Mouse (Mus musculus): ENCODE data around the gene Chga. TPM values are rescaled to one million over a fixed set of nuclear protein-coding genes. Genes with fewer than 3 reads are reported as not detected.

Gene Chga
- polyA plus RNA-seq, 1 experiment from 2014 or later = 109 TPM

DNA sequence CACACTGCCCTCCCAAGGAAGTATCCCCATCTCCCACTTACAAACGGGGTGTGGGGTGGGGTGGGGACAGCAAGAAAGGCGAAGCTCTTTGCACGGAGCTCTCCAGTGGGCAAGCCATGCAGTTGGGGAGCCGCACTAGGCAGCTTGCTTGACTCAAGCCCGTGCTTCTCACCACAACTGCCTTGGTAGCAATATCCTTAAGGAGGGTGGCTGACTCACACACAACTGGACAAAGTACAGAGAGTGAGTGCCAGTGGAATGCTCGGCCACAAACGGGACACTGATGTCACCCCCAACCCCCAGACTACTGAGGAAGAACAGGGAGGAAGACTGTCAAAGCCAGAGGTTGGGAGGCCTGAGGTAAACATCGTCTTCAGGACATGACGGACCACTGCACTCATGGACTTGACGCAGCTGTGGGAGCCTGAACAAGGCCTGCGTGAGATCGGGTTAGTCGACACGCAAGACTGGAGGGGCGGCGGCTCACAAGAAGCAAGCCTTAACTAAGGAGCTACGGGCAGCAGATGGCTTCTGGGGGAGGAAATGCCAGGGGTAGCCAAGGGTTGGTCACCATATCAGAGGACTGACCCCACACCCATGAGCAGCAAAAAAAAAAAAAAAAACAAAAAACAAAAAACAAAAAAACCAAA, 36.1 kb downstream of the Chga start:
- no peak overlapping the region for H3K27ac ChIP-seq
- H3K9me3 ChIP-seq (ENCODE audit: control insufficient read depth, low read length) = no peaks in the 10 kb centered on the region
- peaks cover 12% of the 10 kb centered on the region for H3K4me1 ChIP-seq (replicated peaks; ENCODE audit: control insufficient read depth, insufficient read depth, low read length)
- no peak overlapping the region for H3K4me3 ChIP-seq (replicated peaks; ENCODE audit: low read length)
- WGBS = 93% methylated on average over 17 of the region's 17 CpGs
- no peaks in the 10 kb centered on the region for H3K27me3 ChIP-seq (ENCODE audit: control insufficient read depth, insufficient read depth, low read length)
- DNase-seq (ENCODE audit: low spot score) = no peak
- no peak overlapping the region for H3K9ac ChIP-seq
- no peaks in the 10 kb centered on the region for H3K36me3 ChIP-seq (replicated peaks; ENCODE audit: control insufficient read depth, insufficient read depth)
- no peak overlapping the region for H3K4me2 ChIP-seq (replicated peaks)
- ATAC-seq (ENCODE audit: low FRiP score) = no peak

DNA sequence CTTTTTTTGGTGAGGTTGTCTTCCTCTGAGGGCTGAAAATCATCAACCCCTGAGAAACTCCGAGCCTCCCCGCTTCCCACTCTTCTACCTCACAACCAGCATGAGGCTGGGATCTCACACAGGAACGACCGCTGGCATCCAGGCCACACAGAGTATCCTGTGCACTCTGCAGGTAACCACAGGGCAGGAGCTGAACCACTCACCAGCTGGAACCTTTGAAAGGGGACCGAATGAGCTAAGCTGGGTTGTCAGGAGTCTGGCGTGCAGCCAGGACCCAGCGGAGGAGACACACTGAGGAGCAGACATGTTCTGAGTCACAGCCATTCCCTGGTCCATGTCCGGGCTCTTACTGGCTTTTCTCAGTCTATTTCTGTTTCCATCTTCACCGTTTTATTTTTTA, 38.9 kb downstream of the Chga start:
- Histone ChIP-seq H3K4me3 (replicated peaks; ENCODE audit: low read length) (no peak overlapping the region), H3K4me2 (replicated peaks) (no peak overlapping the region), H3K36me3 (replicated peaks; ENCODE audit: control insufficient read depth, insufficient read depth) (no peaks in the 10 kb centered on the region), H3K9me3 (ENCODE audit: control insufficient read depth, low read length) (no peaks in the 10 kb centered on the region), H3K27me3 (ENCODE audit: control insufficient read depth, insufficient read depth, low read length) (no peaks in the 10 kb centered on the region), H3K9ac (0 out of 2 replicates have a peak overlapping the region, but pooled peaks have one; percentile 20), H3K4me1 (replicated peaks; ENCODE audit: control insufficient read depth, insufficient read depth, low read length) (peaks cover 12% of the 10 kb centered on the region), H3K27ac (no peak overlapping the region)
- DNase-seq (ENCODE audit: low spot score) (peak; percentile 46), ATAC-seq (ENCODE audit: low FRiP score) (no peak; the same call in 1 of the 2 replicates)
- 54% methylated on average over 9 of the region's 9 CpGs for WGBS

DNA sequence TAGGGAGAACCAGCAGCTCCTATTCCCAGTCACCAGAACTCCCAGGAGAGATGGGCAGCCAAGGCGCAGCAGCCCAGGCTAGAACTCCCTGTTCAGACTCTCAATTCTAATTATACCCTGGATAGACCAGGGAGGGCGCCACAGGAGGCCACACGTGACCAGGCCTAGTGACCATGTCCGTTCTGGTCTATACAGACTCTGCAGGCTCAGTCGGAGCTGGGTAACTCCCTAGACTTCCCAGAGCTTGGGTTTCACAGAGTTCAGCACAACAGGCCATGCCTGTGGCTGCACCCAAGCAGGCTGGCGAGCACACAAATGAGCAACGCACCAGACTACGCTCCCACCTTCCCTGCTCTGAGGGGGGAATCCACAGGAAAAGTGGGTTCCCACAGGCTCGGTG, 39.9 kb downstream of the Chga start:
- ATAC-seq (ENCODE audit: low FRiP score) = peak; percentile 28; the same call in 1 of the 2 replicates
- H3K36me3 ChIP-seq (replicated peaks; ENCODE audit: control insufficient read depth, insufficient read depth) = no peaks in the 10 kb centered on the region
- no peak overlapping the region for H3K4me3 ChIP-seq (replicated peaks; ENCODE audit: low read length)
- no peak for DNase-seq (ENCODE audit: low spot score)
- 72% methylated on average over 9 of the region's 9 CpGs for WGBS
- H3K4me2 ChIP-seq (replicated peaks) = no peak overlapping the region
- H3K9me3 ChIP-seq (ENCODE audit: control insufficient read depth, low read length) = no peaks in the 10 kb centered on the region
- H3K4me1 ChIP-seq (replicated peaks; ENCODE audit: control insufficient read depth, insufficient read depth, low read length) = peaks cover 12% of the 10 kb centered on the region
- no peaks in the 10 kb centered on the region for H3K27me3 ChIP-seq (ENCODE audit: control insufficient read depth, insufficient read depth, low read length)
- H3K9ac ChIP-seq = 0 out of 2 replicates have a peak overlapping the region, but pooled peaks have one; percentile 20
- no peak overlapping the region for H3K27ac ChIP-seq

DNA sequence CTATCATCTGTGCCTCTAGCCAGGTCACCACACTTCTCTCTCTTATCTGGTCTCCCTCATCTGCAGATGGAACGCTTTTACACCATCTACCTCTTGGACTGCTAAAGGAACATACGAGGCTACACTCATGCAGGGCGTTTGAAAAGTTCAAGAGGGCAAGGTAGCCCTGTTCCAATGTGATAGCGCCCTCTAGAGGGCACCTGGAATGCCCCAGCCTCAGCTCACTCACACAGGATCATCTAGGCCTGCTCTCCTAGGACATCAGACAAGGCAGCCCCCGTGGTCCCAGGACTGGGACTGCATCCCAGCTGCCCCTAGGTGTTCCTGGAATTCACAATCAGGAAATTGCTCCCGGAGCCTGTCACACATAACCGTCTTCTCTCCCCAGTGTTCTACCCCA, 41.6 kb downstream of the Chga start:
- Histone ChIP-seq H3K9ac (no peak overlapping the region), H3K27me3 (ENCODE audit: control insufficient read depth, insufficient read depth, low read length) (no peaks in the 10 kb centered on the region), H3K4me3 (replicated peaks; ENCODE audit: low read length) (no peak overlapping the region), H3K36me3 (replicated peaks; ENCODE audit: control insufficient read depth, insufficient read depth) (no peaks in the 10 kb centered on the region), H3K4me1 (replicated peaks; ENCODE audit: control insufficient read depth, insufficient read depth, low read length) (peaks cover 26% of the 10 kb centered on the region), H3K9me3 (ENCODE audit: control insufficient read depth, low read length) (no peaks in the 10 kb centered on the region), H3K27ac (no peak overlapping the region), H3K4me2 (replicated peaks) (no peak overlapping the region)
- DNase-seq (ENCODE audit: low spot score) = no peak
- WGBS = 84% methylated on average over 7 of the region's 7 CpGs
- no peak for ATAC-seq (ENCODE audit: low FRiP score)

DNA sequence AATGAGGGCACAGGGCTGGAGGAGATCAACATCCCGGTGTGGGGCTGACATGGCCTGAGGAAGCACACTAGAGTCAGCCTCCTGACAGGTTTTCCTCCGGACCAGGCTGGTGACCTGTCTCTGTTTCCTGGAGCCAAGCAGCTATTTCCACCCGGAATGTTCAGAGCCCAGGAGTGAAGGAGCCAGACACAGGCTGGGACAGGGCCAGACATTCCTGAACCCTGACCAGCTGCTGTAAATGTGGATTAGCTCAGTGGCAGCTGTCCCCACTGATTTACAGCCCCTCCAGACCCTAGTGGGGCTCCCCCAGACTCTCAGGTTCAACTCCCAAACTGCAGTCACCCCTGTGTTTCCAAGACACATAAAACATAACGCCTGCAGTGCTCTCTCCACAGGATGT, 42.7 kb downstream of the Chga start:
- no peak for ATAC-seq (ENCODE audit: low FRiP score)
- 74% methylated on average over 4 of the region's 4 CpGs for WGBS
- Histone ChIP-seq H3K4me1 (replicated peaks; ENCODE audit: control insufficient read depth, insufficient read depth, low read length) (peaks cover 28% of the 10 kb centered on the region), H3K9ac (no peak overlapping the region), H3K4me3 (replicated peaks; ENCODE audit: low read length) (no peak overlapping the region), H3K27me3 (ENCODE audit: control insufficient read depth, insufficient read depth, low read length) (no peaks in the 10 kb centered on the region), H3K27ac (no peak overlapping the region), H3K9me3 (ENCODE audit: control insufficient read depth, low read length) (no peaks in the 10 kb centered on the region), H3K36me3 (replicated peaks; ENCODE audit: control insufficient read depth, insufficient read depth) (no peaks in the 10 kb centered on the region), H3K4me2 (replicated peaks) (no peak overlapping the region)
- DNase-seq (ENCODE audit: low spot score) = no peak

DNA sequence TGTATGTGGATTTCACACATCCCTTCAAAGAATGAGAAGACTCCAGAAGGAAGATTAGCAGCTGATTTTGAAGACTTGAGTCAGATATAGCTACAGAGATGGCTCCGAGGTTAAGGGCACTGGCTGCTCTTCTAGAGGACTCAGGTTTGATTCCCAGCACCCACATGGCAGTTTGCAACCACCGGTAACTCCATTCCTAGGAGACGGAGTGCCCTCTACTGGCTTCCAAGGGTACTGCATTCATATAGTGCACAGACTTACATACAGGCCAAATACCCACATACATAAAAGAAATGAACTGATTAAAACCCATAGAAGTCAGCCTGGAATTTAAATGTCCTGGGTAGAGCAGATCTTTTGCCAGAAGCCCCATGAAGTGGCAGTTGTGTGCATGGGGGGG, 43.8 kb downstream of the Chga start:
- WGBS = 98% methylated on average over 3 of the region's 3 CpGs
- DNase-seq (ENCODE audit: low spot score) = no peak
- no peak for ATAC-seq (ENCODE audit: low FRiP score)
- H3K4me1 ChIP-seq (replicated peaks; ENCODE audit: control insufficient read depth, insufficient read depth, low read length) = peaks cover 25% of the 10 kb centered on the region
- no peak overlapping the region for H3K27ac ChIP-seq
- no peak overlapping the region for H3K4me3 ChIP-seq (replicated peaks; ENCODE audit: low read length)
- no peak overlapping the region for H3K9ac ChIP-seq
- H3K36me3 ChIP-seq (replicated peaks; ENCODE audit: control insufficient read depth, insufficient read depth) = no peaks in the 10 kb centered on the region
- no peak overlapping the region for H3K4me2 ChIP-seq (replicated peaks)
- H3K9me3 ChIP-seq (ENCODE audit: control insufficient read depth, low read length) = no peaks in the 10 kb centered on the region
- no peaks in the 10 kb centered on the region for H3K27me3 ChIP-seq (ENCODE audit: control insufficient read depth, insufficient read depth, low read length)

DNA sequence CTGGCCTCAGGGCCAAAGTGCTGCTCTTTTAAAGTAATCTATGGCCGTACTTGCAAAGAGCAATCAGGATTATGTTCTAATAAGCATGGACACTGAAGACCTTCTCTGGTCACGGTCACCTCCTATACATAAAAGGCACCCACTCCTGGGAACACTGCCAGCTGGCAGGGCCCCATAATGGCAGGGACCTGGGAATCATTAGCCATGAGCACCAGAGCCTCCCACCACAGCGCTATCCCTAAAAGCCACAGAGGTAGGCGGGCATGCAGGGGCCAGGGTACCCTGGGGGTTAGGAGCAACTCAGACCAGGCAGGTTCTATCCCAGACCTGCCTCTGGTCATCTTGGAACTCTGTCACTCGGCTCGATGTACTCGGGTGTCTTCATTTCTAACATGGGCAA, 45.0 kb downstream of the Chga start:
- Histone ChIP-seq H3K4me2 (replicated peaks) (no peak overlapping the region), H3K4me1 (replicated peaks; ENCODE audit: control insufficient read depth, insufficient read depth, low read length) (peaks cover 15% of the 10 kb centered on the region; the same call in 1 of the 2 replicates), H3K36me3 (replicated peaks; ENCODE audit: control insufficient read depth, insufficient read depth) (no peaks in the 10 kb centered on the region), H3K27ac (no peak overlapping the region), H3K9ac (no peak overlapping the region), H3K4me3 (replicated peaks; ENCODE audit: low read length) (no peak overlapping the region), H3K9me3 (ENCODE audit: control insufficient read depth, low read length) (no peaks in the 10 kb centered on the region), H3K27me3 (ENCODE audit: control insufficient read depth, insufficient read depth, low read length) (no peaks in the 10 kb centered on the region)
- ATAC-seq (ENCODE audit: low FRiP score) = no peak
- no peak for DNase-seq (ENCODE audit: low spot score)
- WGBS = 67% methylated on average over 7 of the region's 7 CpGs

DNA sequence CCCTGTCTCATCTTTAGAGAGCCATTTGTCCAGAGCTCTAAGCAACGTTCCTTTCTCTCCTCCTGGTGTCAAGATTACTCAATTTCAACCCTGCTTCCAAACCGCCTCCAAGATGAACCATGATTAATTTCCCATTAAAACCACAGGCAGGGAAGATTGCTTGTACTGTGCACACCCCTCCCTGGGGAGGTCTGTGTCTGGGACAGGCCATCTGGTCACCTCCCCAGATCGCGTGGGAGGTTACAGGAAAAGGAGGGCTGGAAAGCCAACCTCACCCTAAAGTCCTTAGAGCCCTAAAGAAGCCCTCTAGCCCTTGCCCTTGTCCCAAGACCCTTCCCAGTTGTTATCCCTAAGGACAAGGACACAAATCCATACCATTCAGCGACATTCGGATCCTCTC, 45.6 kb downstream of the Chga start:
- H3K36me3 ChIP-seq (replicated peaks; ENCODE audit: control insufficient read depth, insufficient read depth) = no peaks in the 10 kb centered on the region
- ATAC-seq (ENCODE audit: low FRiP score) (no peak), DNase-seq (ENCODE audit: low spot score) (no peak)
- no peak overlapping the region for H3K4me2 ChIP-seq (replicated peaks)
- H3K4me1 ChIP-seq (replicated peaks; ENCODE audit: control insufficient read depth, insufficient read depth, low read length) = peaks cover 15% of the 10 kb centered on the region; the same call in 1 of the 2 replicates
- WGBS = 47% methylated on average over 6 of the region's 6 CpGs
- H3K9me3 ChIP-seq (ENCODE audit: control insufficient read depth, low read length) = no peaks in the 10 kb centered on the region
- no peak overlapping the region for H3K9ac ChIP-seq
- H3K27me3 ChIP-seq (ENCODE audit: control insufficient read depth, insufficient read depth, low read length) = no peaks in the 10 kb centered on the region
- no peak overlapping the region for H3K27ac ChIP-seq
- H3K4me3 ChIP-seq (replicated peaks; ENCODE audit: low read length) = no peak overlapping the region

DNA sequence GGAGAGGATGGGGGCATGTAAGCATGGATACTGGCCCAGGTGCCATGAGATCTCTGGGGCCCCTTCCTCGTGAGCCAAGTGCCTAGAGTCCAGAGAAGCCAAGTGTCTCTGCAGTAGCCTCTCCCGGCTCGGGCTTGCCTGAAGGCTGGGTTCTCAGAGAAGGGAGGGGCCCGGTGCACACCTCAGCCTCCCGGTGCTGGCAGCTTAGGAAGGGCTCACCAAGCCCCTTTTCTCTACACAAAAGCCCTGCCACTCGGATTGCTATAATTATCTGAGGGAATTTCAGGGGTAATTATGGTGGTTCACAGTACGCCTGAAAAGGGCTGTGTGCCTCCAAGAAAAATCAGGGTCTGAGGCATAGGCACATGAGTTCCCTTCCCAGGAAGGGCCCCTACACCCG, 47.1 kb downstream of the Chga start:
- Histone ChIP-seq H3K36me3 (replicated peaks; ENCODE audit: control insufficient read depth, insufficient read depth) (no peaks in the 10 kb centered on the region), H3K4me1 (replicated peaks; ENCODE audit: control insufficient read depth, insufficient read depth, low read length) (peaks cover 15% of the 10 kb centered on the region; the same call in 1 of the 2 replicates), H3K9me3 (ENCODE audit: control insufficient read depth, low read length) (no peaks in the 10 kb centered on the region), H3K27ac (no peak overlapping the region), H3K27me3 (ENCODE audit: control insufficient read depth, insufficient read depth, low read length) (no peaks in the 10 kb centered on the region), H3K4me3 (replicated peaks; ENCODE audit: low read length) (no peak overlapping the region), H3K9ac (0 out of 2 replicates have a peak overlapping the region, but pooled peaks have one; percentile 3), H3K4me2 (replicated peaks) (no peak overlapping the region)
- 29% methylated on average over 8 of the region's 8 CpGs for WGBS
- ATAC-seq (ENCODE audit: low FRiP score) = no peak
- no peak for DNase-seq (ENCODE audit: low spot score)
